Mouse (Mus musculus): ENCODE measurements at regions not wholly inside any gene's neighbourhood (a gene's known extent, or its start where the extent isn't known, plus 50 kb on each side); places are given as distances from the start of the nearest gene placed in this dataset.
A peak's percentile ranks its signal among the peaks of the same experiment; 100 is the strongest.

GRCm38 (mm10) chr14:54164874-54165273 lies 89.0 kb downstream of the Dad1 start:
- no peak overlapping the region for H3K4me3 ChIP-seq (ENCODE audit: low read depth, low read length)
- no peaks in the 10 kb centered on the region for H3K4me1 ChIP-seq (ENCODE audit: insufficient read depth, low read depth, low read length)
- H3K27ac ChIP-seq (ENCODE audit: low read length), result no peak overlapping the region
- H3K27me3 ChIP-seq (replicated peaks; ENCODE audit: insufficient read depth, low read length), result no peaks in the 10 kb centered on the region
- WGBS, result 86% methylated on average over 9 of the region's 9 CpGs
- H3K36me3 ChIP-seq (ENCODE audit: insufficient read depth, low read length), result no peaks in the 10 kb centered on the region
- TF ChIP-seq CTCF (IDR thresholded peaks at IDR 0.05), result no peak
- no peak for TF ChIP-seq EP300 (IDR thresholded peaks at IDR 0.05)
- no peak overlapping the region for H3K4me2 ChIP-seq (replicated peaks; ENCODE audit: low read depth, low read length)
- no peaks in the 10 kb centered on the region for H3K9me3 ChIP-seq (ENCODE audit: low read length)
- DNase-seq (ENCODE audit: low spot score) (no peak), ATAC-seq (no peak)
- no peak overlapping the region for H3K9ac ChIP-seq (replicated peaks; ENCODE audit: low read depth)

GRCm38 (mm10) chr14:54161916-54162315 lies 92.0 kb downstream of the Dad1 start:
- Histone ChIP-seq H3K9ac (replicated peaks; ENCODE audit: low read depth) (no peak overlapping the region), H3K9me3 (ENCODE audit: low read length) (no peaks in the 10 kb centered on the region), H3K4me2 (replicated peaks; ENCODE audit: low read depth, low read length) (no peak overlapping the region), H3K27ac (ENCODE audit: low read length) (no peak overlapping the region), H3K36me3 (ENCODE audit: insufficient read depth, low read length) (no peaks in the 10 kb centered on the region), H3K27me3 (replicated peaks; ENCODE audit: insufficient read depth, low read length) (no peaks in the 10 kb centered on the region), H3K4me1 (ENCODE audit: insufficient read depth, low read depth, low read length) (no peaks in the 10 kb centered on the region), H3K4me3 (ENCODE audit: low read depth, low read length) (no peak overlapping the region)
- no peak for TF ChIP-seq EP300 (IDR thresholded peaks at IDR 0.05)
- TF ChIP-seq CTCF (IDR thresholded peaks at IDR 0.05), result no peak
- 59% methylated on average over 8 of the region's 8 CpGs for WGBS
- DNase-seq (ENCODE audit: low spot score) (peak; percentile 20), ATAC-seq (no peak)

- DNase-seq (ENCODE audit: low spot score) (no peak), ATAC-seq (no peak)
- Histone ChIP-seq H3K4me2 (replicated peaks; ENCODE audit: low read depth, low read length) (no peak overlapping the region), H3K27ac (ENCODE audit: low read length) (no peak overlapping the region), H3K27me3 (replicated peaks; ENCODE audit: insufficient read depth, low read length) (no peaks in the 10 kb centered on the region), H3K9me3 (ENCODE audit: low read length) (no peaks in the 10 kb centered on the region), H3K36me3 (ENCODE audit: insufficient read depth, low read length) (no peaks in the 10 kb centered on the region), H3K4me3 (ENCODE audit: low read depth, low read length) (no peak overlapping the region), H3K9ac (replicated peaks; ENCODE audit: low read depth) (no peak overlapping the region), H3K4me1 (ENCODE audit: insufficient read depth, low read depth, low read length) (no peaks in the 10 kb centered on the region)
- WGBS, result 63% methylated on average over 7 of the region's 7 CpGs
- no peak for TF ChIP-seq CTCF (IDR thresholded peaks at IDR 0.05)
These were observed 92.7 kb downstream of the Dad1 start for GRCm38 (mm10) chr14:54161206-54161605.

GRCm38 (mm10) chr14:54159816-54160215 lies 94.1 kb downstream of the Dad1 start:
- H3K4me2 ChIP-seq (replicated peaks; ENCODE audit: low read depth, low read length), result no peak overlapping the region
- H3K4me1 ChIP-seq (ENCODE audit: insufficient read depth, low read depth, low read length), result no peaks in the 10 kb centered on the region
- 92% methylated on average over 7 of the region's 7 CpGs for WGBS
- ATAC-seq (no peak), DNase-seq (ENCODE audit: low spot score) (no peak)
- H3K9me3 ChIP-seq (ENCODE audit: low read length), result no peaks in the 10 kb centered on the region
- H3K4me3 ChIP-seq (ENCODE audit: low read depth, low read length), result no peak overlapping the region
- no peak overlapping the region for H3K9ac ChIP-seq (replicated peaks; ENCODE audit: low read depth)
- no peaks in the 10 kb centered on the region for H3K36me3 ChIP-seq (ENCODE audit: insufficient read depth, low read length)
- H3K27me3 ChIP-seq (replicated peaks; ENCODE audit: insufficient read depth, low read length), result no peaks in the 10 kb centered on the region
- no peak for TF ChIP-seq EP300 (IDR thresholded peaks at IDR 0.05)
- no peak for TF ChIP-seq CTCF (IDR thresholded peaks at IDR 0.05)
- no peak overlapping the region for H3K27ac ChIP-seq (ENCODE audit: low read length)

GRCm38 (mm10) chr14:54158214-54158965 lies 95.5 kb downstream of the Dad1 start:
- TF ChIP-seq CTCF (IDR thresholded peaks at IDR 0.05) (no peak), EP300 (IDR thresholded peaks at IDR 0.05) (no peak)
- WGBS, result 76% methylated on average over 9 of the region's 9 CpGs
- no peak for ATAC-seq
- no peak for DNase-seq (ENCODE audit: low spot score)
- Histone ChIP-seq H3K4me3 (ENCODE audit: low read depth, low read length) (no peak overlapping the region), H3K4me1 (ENCODE audit: insufficient read depth, low read depth, low read length) (no peaks in the 10 kb centered on the region), H3K27me3 (replicated peaks; ENCODE audit: insufficient read depth, low read length) (no peaks in the 10 kb centered on the region), H3K9me3 (ENCODE audit: low read length) (no peaks in the 10 kb centered on the region), H3K4me2 (replicated peaks; ENCODE audit: low read depth, low read length) (no peak overlapping the region), H3K9ac (replicated peaks; ENCODE audit: low read depth) (no peak overlapping the region), H3K36me3 (ENCODE audit: insufficient read depth, low read length) (no peaks in the 10 kb centered on the region), H3K27ac (ENCODE audit: low read length) (no peak overlapping the region)

- Histone ChIP-seq H3K36me3 (ENCODE audit: insufficient read depth, low read length) (no peaks in the 10 kb centered on the region), H3K4me3 (ENCODE audit: low read depth, low read length) (no peak overlapping the region), H3K4me2 (replicated peaks; ENCODE audit: low read depth, low read length) (no peak overlapping the region), H3K4me1 (ENCODE audit: insufficient read depth, low read depth, low read length) (no peaks in the 10 kb centered on the region), H3K9me3 (ENCODE audit: low read length) (no peaks in the 10 kb centered on the region), H3K9ac (replicated peaks; ENCODE audit: low read depth) (no peak overlapping the region), H3K27ac (ENCODE audit: low read length) (no peak overlapping the region), H3K27me3 (replicated peaks; ENCODE audit: insufficient read depth, low read length) (no peaks in the 10 kb centered on the region)
- DNase-seq (ENCODE audit: low spot score) (no peak), ATAC-seq (no peak)
- 83% methylated on average over 6 of the region's 6 CpGs for WGBS
- TF ChIP-seq CTCF (IDR thresholded peaks at IDR 0.05) (no peak), EP300 (IDR thresholded peaks at IDR 0.05) (no peak)
These were observed 97.4 kb downstream of the Dad1 start for GRCm38 (mm10) chr14:54156536-54156935.

Measured in lung, postnatal 0 days (tissue).